Mouse (Mus musculus) adrenal gland, postnatal 36 days (tissue): ENCODE measurements at regions not wholly inside any gene's neighbourhood (a gene's known extent, or its start where the extent isn't known, plus 50 kb on each side); places are given as distances from the start of the nearest gene placed in this dataset.
A peak's percentile ranks its signal among the peaks of the same experiment; 100 is the strongest.

Experiments
- DNase-seq, 2 experiments: peaks; one replicate each; pipeline ENCODE4 v3.0.0; 2021; ENCODE audit warnings: mixed read lengths in 1 of 2

- DNase-seq, result no peak
These were observed 229.1 kb downstream of the Maf start for GRCm38 (mm10) chr8:115478406-115479060.

GRCm38 (mm10) chr8:115476071-115476470, 231.5 kb downstream of the Maf start:
- DNase-seq, result no peak

DNA sequence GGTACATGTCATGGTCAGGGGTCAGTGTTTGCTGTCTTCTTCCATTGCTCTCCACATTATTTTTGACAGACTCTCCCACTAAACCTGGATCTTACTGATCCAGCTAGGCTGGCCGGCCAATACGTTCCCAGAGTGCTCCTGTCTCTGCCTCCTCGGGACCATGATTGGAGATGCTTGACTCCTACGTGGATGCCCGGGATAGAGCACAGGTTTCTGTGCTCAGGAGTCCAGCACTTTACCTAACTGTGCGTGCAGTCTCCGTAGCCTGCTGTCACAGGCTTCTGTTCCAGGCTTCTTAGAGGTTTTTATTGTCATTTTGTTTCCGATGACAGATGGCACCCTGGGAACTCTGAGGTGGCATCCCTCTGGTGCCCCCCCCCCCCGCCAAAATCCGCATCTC, 232.4 kb downstream of the Maf start:
- DNase-seq, result no peak

GRCm38 (mm10) chr8:115473974-115474373, 233.6 kb downstream of the Maf start:
- DNase-seq, result no peak

- peak; percentile 7 to 34 for DNase-seq
These were observed 241.0 kb downstream of the Maf start for GRCm38 (mm10) chr8:115466553-115466952.

GRCm38 (mm10) chr8:115466122-115466521, 241.5 kb downstream of the Maf start:
- no peak for DNase-seq

DNA sequence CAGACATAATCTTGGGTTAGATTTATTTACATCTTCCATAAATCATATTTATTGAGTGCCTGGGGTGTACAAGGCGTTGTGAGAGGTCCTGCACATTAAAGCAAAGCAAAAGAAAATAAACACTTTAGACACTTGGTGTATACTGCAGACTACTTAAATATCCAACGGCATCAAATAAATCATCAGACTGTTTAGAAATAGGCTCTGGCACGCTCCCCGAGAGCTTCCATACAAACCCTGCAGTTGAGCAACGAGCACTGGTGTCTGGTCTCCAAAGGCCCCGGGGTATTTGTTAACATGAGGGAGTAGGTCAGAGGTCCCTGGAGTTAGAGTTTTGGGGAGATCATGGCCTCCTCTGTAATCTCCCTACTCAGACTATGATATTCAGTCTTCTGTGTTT, 244.9 kb downstream of the Maf start:
- DNase-seq, result peak in 1 of 2 experiments; percentile 35

DNA sequence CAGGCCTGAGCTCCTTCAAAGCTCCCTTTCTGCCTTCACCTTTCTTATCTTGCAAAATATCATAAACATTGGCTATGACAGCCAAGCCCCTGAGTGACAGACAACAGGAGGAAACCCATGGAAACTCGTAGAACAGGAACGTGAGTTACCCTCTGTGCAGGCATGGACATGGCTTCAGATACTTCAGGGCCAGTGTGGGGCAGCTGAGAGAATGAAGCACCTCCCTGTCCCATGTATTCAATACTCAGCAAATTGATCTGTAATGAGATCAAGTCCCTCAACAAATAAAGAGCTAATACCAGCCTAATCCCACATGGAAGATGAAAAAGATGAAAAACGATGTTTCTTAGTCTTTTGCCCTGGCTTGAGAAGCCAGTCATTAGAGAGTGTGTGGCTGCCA, 249.5 kb downstream of the Maf start:
- no peak for DNase-seq

- no peak for DNase-seq
These were observed 256.8 kb downstream of the Maf start for GRCm38 (mm10) chr8:115450789-115451188.

DNA sequence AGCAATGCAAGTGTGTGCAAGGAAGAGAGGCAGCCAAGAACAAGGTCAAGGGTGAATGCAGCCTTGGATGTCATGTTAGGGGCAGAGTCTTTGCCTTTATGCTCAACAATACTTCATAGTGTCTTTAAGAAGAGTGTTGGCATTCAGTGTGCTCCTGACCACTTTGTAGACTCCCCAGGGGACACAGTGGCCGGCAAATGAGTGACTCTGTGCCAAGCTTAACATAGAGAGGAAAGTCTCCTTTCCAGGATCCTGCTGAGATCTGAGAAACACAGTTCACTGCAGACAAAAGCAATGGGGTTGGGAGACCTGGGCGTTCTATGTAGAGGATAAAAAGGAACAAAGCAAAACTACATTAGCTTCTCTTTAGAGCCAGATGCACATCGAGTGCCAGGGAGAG, 259.2 kb downstream of the Maf start:
- DNase-seq, result no peak

- DNase-seq, result no peak
These were observed 263.1 kb downstream of the Maf start for GRCm38 (mm10) chr8:115444519-115444918.

- DNase-seq, result no peak
These were observed 265.5 kb downstream of the Maf start for GRCm38 (mm10) chr8:115441943-115442550.

DNA sequence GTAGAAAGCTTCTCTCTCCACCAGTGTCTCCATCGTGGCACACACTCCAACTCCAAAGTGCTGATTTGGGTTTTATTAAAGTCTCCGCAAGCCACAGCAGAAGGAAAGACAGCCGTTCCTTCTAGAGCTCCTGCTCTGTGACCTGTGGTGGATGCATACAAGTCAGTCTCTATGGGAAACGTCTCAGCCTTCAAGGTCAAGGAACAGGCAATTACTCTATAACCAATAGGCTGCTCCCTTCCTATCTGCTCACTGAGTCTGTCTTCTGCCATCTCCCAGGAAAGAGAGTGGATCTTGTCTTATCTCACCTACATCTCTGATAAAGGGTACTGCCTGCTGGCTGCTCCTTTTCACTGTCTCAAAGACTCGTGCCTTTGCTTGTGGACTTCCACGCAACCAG, 266.3 kb downstream of the Maf start:
- DNase-seq, result no peak

GRCm38 (mm10) chr8:115440151-115440550, 267.4 kb downstream of the Maf start:
- DNase-seq, result no peak

- DNase-seq, result no peak
These were observed 268.1 kb downstream of the Maf start for GRCm38 (mm10) chr8:115439512-115439911.

GRCm38 (mm10) chr8:115437956-115438355, 269.6 kb downstream of the Maf start:
- DNase-seq, result no peak

DNA sequence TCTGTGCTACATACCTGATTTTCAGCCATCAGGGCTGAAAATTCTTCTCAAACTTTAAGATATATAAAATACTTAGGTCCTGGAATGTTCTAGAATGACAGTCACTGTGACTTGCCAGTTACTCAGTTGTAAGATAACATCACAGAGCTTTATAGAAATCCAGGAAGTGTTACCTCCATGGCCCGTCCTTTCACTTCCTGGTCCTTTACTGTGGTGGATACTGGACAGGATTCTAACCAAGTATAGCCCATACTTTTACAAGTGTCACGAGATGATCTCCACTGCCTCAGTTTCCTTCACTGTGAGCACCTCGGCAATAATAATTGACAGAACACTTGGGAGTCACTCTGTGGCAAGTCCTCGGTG, 271.3 kb downstream of the Maf start:
- DNase-seq, result no peak

GRCm38 (mm10) chr8:115435720-115436355, 271.8 kb downstream of the Maf start:
- DNase-seq, result no peak

DNA sequence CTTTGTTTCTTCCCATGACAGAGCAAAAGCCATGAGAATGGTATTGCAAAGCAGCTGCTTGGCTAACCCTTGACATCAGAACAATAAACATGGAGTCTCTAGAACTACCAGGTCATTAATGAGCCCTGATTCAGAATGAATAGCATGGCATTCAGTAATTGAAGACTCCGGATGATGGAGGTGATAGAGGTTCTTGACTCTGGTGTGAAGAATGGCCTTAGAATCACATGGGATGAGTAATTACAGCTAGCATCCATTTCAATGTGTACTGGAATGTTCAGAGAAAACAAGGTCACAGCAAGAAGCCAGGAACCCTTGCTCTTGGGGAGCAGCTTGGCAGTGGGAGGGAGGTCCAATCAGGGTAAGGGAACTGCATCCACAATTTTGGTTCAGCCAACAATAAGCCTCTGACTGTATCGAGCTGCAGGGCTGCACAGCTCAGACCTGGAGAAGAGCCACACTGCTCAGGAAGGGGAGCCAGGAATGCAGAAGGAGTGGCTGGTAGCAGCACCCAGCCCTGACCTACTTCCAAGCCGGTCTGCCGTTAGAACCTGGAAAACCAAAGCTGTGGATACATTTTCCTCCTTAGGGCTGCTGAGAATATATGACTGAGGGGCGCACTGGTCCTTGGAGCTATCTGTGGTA, 275.1 kb downstream of the Maf start:
- peak; percentile 69 to 72 for DNase-seq

DNA sequence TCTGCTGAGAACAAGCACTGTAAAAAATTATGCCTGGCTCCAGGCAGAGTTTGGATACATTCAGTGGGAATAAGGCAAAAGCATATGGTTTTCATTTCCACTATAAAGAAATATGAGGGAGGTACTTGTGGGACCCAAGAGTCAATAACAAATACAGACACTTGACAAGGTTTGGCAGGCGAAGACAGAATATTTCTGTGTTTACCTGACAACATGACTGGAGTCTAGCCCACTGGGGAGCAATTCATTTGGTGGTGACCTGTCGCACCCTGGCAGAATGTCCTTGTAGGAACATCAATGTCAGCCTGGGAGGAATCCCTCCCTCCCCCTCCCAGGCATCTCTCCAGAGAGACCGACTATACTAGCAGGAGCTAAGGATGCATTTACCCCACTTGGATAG, 276.8 kb downstream of the Maf start:
- no peak for DNase-seq

- DNase-seq, result peak; percentile 49 to 59
These were observed 278.2 kb downstream of the Maf start for GRCm38 (mm10) chr8:115429291-115429883.

- DNase-seq, result no peak
These were observed 278.9 kb downstream of the Maf start for GRCm38 (mm10) chr8:115428528-115429290.
